Mouse (Mus musculus) olfactory bulb, adult 2 months (tissue): Measurements from ENCODE around the gene Slc35b1. TPM values are rescaled to one million over a fixed set of nuclear protein-coding genes. Genes with fewer than 3 reads are reported as not detected.

ENCODE experiments used
- H3K27ac ChIP-seq: fragments of 200-500 bp; 2 replicates; pipeline ENCODE4 v1.5.1; 2012; ENCODE audit warnings: low read depth, low read length; ENCODE audit not compliant: insufficient read depth
- H3K4me1 ChIP-seq: fragments of 200-500 bp; 2 replicates; pipeline ENCODE4 v1.6.1; 2012; ENCODE audit warnings: low read length; ENCODE audit not compliant: control insufficient read depth, insufficient read depth
- H3K4me3 ChIP-seq: fragments of 200-500 bp; 2 replicates; pipeline ENCODE4 v1.5.1; 2012; ENCODE audit warnings: mild to moderate bottlenecking, low read depth, low read length, moderate library complexity; ENCODE audit not compliant: insufficient read depth
- CTCF ChIP-seq: fragments of 200-500 bp; IDR thresholded peaks from 2 replicates; pipeline ENCODE4 v1.5.1; 2012; ENCODE audit warnings: low read depth, mild to moderate bottlenecking, low read length, moderate library complexity; ENCODE audit not compliant: insufficient read depth
- POLR2A ChIP-seq: fragments of 200-500 bp; IDR thresholded peaks from 2 replicates; pipeline ENCODE4 v1.6.1; 2012; ENCODE audit warnings: mild to moderate bottlenecking, low read depth, low read length, moderate library complexity; ENCODE audit not compliant: insufficient read depth
- WGBS: fragments of 180-500 bp; shearing (Covaris S2); methylation state at CpG from one replicate; pipeline ENCODE4 v1.1.7; 2018; 5-methylcytosine and 5-hydroxymethylcytosine counted together
- polyA plus RNA-seq: library from polyadenylated mRNA; stranded (reverse); fragments of >200 nt; gene quantifications from 2 replicates; pipeline ENCODE4 v1.2.4, GENCODE M21; 2012; ENCODE audit warnings: low replicate concordance; ENCODE audit not compliant: missing spikeins, insufficient read depth, insufficient read length

Slc35b1 gene
- polyA plus RNA-seq, 1 experiment: not detected

- H3K27ac ChIP-seq: peak overlapping the region; percentile 71; the same call in 1 of the 2 replicates
- TF ChIP-seq POLR2A (no peak), CTCF (no peak)
- H3K4me3 ChIP-seq: no peak overlapping the region
- H3K4me1 ChIP-seq: peaks cover 19% of the 10 kb centered on the region
- 73% methylated on average over 2 of the region's 2 CpGs for WGBS
These were observed 40.3 kb upstream of the Slc35b1 start for GRCm38 (mm10) chr11:95344181-95344580.

- Histone ChIP-seq H3K4me3 (no peak overlapping the region), H3K27ac (no peak overlapping the region), H3K4me1 (peaks cover 14% of the 10 kb centered on the region)
- WGBS: 55% methylated on average over 6 of the region's 6 CpGs
- no peak for TF ChIP-seq POLR2A
- TF ChIP-seq CTCF: no peak
These were observed 34.2 kb upstream of the Slc35b1 start for GRCm38 (mm10) chr11:95350289-95350688.

- no peak for TF ChIP-seq POLR2A
- TF ChIP-seq CTCF: no peak
- whole genome bisulfite sequencing: 91% methylated on average over 3 of the region's 3 CpGs
- Histone ChIP-seq H3K4me1 (peaks cover 14% of the 10 kb centered on the region), H3K27ac (no peak overlapping the region), H3K4me3 (no peak overlapping the region)
These were observed 33.5 kb upstream of the Slc35b1 start for GRCm38 (mm10) chr11:95350960-95351359.

- WGBS: 92% methylated on average over 2 of the region's 2 CpGs
- Histone ChIP-seq H3K4me3 (no peak overlapping the region), H3K4me1 (peaks cover 28% of the 10 kb centered on the region), H3K27ac (no peak overlapping the region)
- TF ChIP-seq POLR2A (no peak), CTCF (no peak)
These were observed 31.8 kb upstream of the Slc35b1 start for GRCm38 (mm10) chr11:95352686-95353085.

GRCm38 (mm10) chr11:95353226-95353625 is 31.3 kb upstream of the Slc35b1 start:
- WGBS: 92% methylated on average over 9 of the region's 9 CpGs
- no peak overlapping the region for H3K27ac ChIP-seq
- peaks cover 30% of the 10 kb centered on the region for H3K4me1 ChIP-seq
- TF ChIP-seq POLR2A: no peak
- no peak for TF ChIP-seq CTCF
- H3K4me3 ChIP-seq: no peak overlapping the region

- 92% methylated on average over 14 of the region's 14 CpGs for WGBS
- H3K4me1 ChIP-seq: peaks cover 36% of the 10 kb centered on the region
- TF ChIP-seq POLR2A: no peak
- no peak for TF ChIP-seq CTCF
- no peak overlapping the region for H3K27ac ChIP-seq
- H3K4me3 ChIP-seq: no peak overlapping the region
These were observed 30.1 kb upstream of the Slc35b1 start for GRCm38 (mm10) chr11:95354228-95354944.

GRCm38 (mm10) chr11:95354945-95355660 is 29.4 kb upstream of the Slc35b1 start:
- WGBS: 84% methylated on average over 12 of the region's 12 CpGs
- TF ChIP-seq POLR2A (no peak), CTCF (no peak)
- Histone ChIP-seq H3K4me1 (peaks cover 35% of the 10 kb centered on the region), H3K27ac (no peak overlapping the region), H3K4me3 (no peak overlapping the region)

- 72% methylated on average over 5 of the region's 5 CpGs for WGBS
- H3K4me3 ChIP-seq: no peak overlapping the region
- H3K4me1 ChIP-seq: peaks cover 31% of the 10 kb centered on the region
- TF ChIP-seq POLR2A: no peak
- TF ChIP-seq CTCF: no peak
- no peak overlapping the region for H3K27ac ChIP-seq
These were observed 28.9 kb upstream of the Slc35b1 start for GRCm38 (mm10) chr11:95355661-95356011.

- H3K4me1 ChIP-seq: peaks cover 28% of the 10 kb centered on the region
- H3K27ac ChIP-seq: no peak overlapping the region
- TF ChIP-seq CTCF (no peak), POLR2A (no peak)
- WGBS: 85% methylated on average over 7 of the region's 7 CpGs
- no peak overlapping the region for H3K4me3 ChIP-seq
These were observed 28.5 kb upstream of the Slc35b1 start for GRCm38 (mm10) chr11:95356039-95356438.
